Comparison of ENCODE assay signal across 25 mouse cellular contexts in genomic region chr16:94067280-94067679, GRCm38 (mm10). TPM values are rescaled to one million over a fixed set of nuclear protein-coding genes. Genes with fewer than 3 reads are reported as not detected.
"Had no signal": no experiment of that assay in that cellular context is flagged by ENCODE, and none has a peak within 500 bp of the region (broad histone marks: within the 10 kb centered on the region; RNA-seq: fewer than 3 reads in every experiment).

No protein-coding gene starts in this region.

- H3K4me1 ChIP-seq: neural tube, embryonic 15.5 days had no signal

- ATAC-seq: midbrain, embryonic 16.5 days had no signal

- H3K27ac ChIP-seq: midbrain, embryonic 10.5 days; midbrain, embryonic 12.5 days; neural tube, embryonic 13.5 days; neural tube, embryonic 15.5 days had no signal

- H3K9me3 ChIP-seq: midbrain, embryonic 12.5 days; neural tube, embryonic 15.5 days had no signal

- H3K4me2 ChIP-seq: midbrain, embryonic 12.5 days had no signal

- H3K36me3 ChIP-seq: midbrain, embryonic 10.5 days; midbrain, embryonic 12.5 days; neural tube, embryonic 13.5 days; neural tube, embryonic 15.5 days had no signal

- DNase-seq: lung, adult 18-20 months; lung, postnatal 10 days; lung, postnatal 4 days; midbrain, embryonic 14.5 days; retina, postnatal 1 day; right cerebral cortex, adult 18-20 months; right cerebral cortex, postnatal 25 days; right cerebral cortex, postnatal 4 days; spleen, adult 18-20 months; thymus, adult 18-20 months; thymus, postnatal 14 days; thymus, postnatal 36 days had no signal

- H3K9ac ChIP-seq: lung, embryonic 14.5 days; midbrain, embryonic 12.5 days; neural tube, embryonic 13.5 days; neural tube, embryonic 15.5 days had no signal

- H3K4me3 ChIP-seq: midbrain, embryonic 10.5 days; midbrain, embryonic 12.5 days; neural tube, embryonic 13.5 days; neural tube, embryonic 15.5 days had no signal

RNA-seq across cellular contexts. Expression of gene Sim2, which starts 17.5 kb away (rescaled TPM):
- total RNA-seq: megakaryocyte, adult 5-6 weeks; megakaryocyte-erythroid progenitor cell, adult 5-6 weeks had no signal
- polyA plus RNA-seq: liver, embryonic 16.5 days; midbrain, embryonic 14.5 days; small intestine, adult 2 months had no signal

RNA-seq across cellular contexts. Expression of gene Cldn14, which starts 58.6 kb away (rescaled TPM):
- total RNA-seq: megakaryocyte, adult 5-6 weeks; megakaryocyte-erythroid progenitor cell, adult 5-6 weeks had no signal
- polyA plus RNA-seq: lung, embryonic 14.5 days; lung, embryonic 16.5 days; midbrain, embryonic 10.5 days; midbrain, embryonic 12.5 days; midbrain, embryonic 14.5 days; midbrain, embryonic 16.5 days; neural tube, embryonic 15.5 days; stomach, embryonic 14.5 days; thymus, postnatal 0 days had no signal
